Mouse (Mus musculus) ES-E14 (cell line): ENCODE measurements at regions not wholly inside any gene's neighbourhood (a gene's known extent, or its start where the extent isn't known, plus 50 kb on each side); places are given as distances from the start of the nearest gene placed in this dataset.

Source experiments
- DNase-seq: peaks from one replicate; pipeline ENCODE4 v3.0.0-alpha.2; 2013; ENCODE audit warnings: low read depth, low spot score
- H3K27ac ChIP-seq: 2 replicates; pipeline ENCODE4 v1.5.1; 2012; ENCODE audit warnings: low read depth, mild to moderate bottlenecking, low read length, moderate library complexity, mixed read lengths; ENCODE audit not compliant: poor library complexity, insufficient read depth, severe bottlenecking
- H3K36me3 ChIP-seq: 2 replicates; pipeline ENCODE4 v1.6.1; 2012; ENCODE audit warnings: mild to moderate bottlenecking, low read length, moderate library complexity, mixed read lengths; ENCODE audit not compliant: control insufficient read depth, poor library complexity, insufficient read depth, severe bottlenecking
- H3K4me1 ChIP-seq, 2 experiments: fragments of 150-350 bp in 1 of 2; sonication (generic) in 1 of 2; 2 replicates each; pipeline ENCODE4 v1.6.1; 2012; ENCODE audit warnings: low read length in 2 of 2, mild to moderate bottlenecking in 1 of 2, mixed read lengths in 1 of 2; ENCODE audit not compliant: control insufficient read depth in 2 of 2, insufficient read depth in 2 of 2, poor library complexity in 1 of 2
- H3K4me3 ChIP-seq, 2 experiments: fragments of 150-350 bp in 1 of 2; sonication (generic) in 1 of 2; 2 replicates each; pipeline ENCODE4 v1.5.1; 2012; ENCODE audit warnings: low read length in 2 of 2, low read depth in 1 of 2, mild to moderate bottlenecking in 1 of 2, mixed read lengths in 1 of 2; ENCODE audit not compliant: insufficient read depth in 1 of 2, poor library complexity in 1 of 2, severe bottlenecking in 1 of 2
- H3K9ac ChIP-seq: 2 replicates; pipeline ENCODE4 v1.6.1; 2012; ENCODE audit warnings: low read depth, mild to moderate bottlenecking, low read length, mixed read lengths; ENCODE audit not compliant: poor library complexity, insufficient read depth, severe bottlenecking
- H3K9me3 ChIP-seq: fragments of 150-350 bp; sonication (generic); 2 replicates; pipeline ENCODE4 v1.6.1; 2012; ENCODE audit warnings: low read depth, mild to moderate bottlenecking, low read length; ENCODE audit not compliant: control insufficient read depth, insufficient read depth
- CHD2 ChIP-seq: IDR thresholded peaks from 2 replicates; pipeline ENCODE4 v1.6.1; 2014; ENCODE audit warnings: mild to moderate bottlenecking, low read depth, low read length, inconsistent platforms
- HCFC1 ChIP-seq: IDR thresholded peaks from 2 replicates; pipeline ENCODE4 v1.6.1; 2012; ENCODE audit warnings: low read length, inconsistent platforms, borderline replicate concordance; ENCODE audit not compliant: insufficient read depth
- MAFK ChIP-seq: IDR thresholded peaks from 2 replicates; pipeline ENCODE4 v1.6.1; 2014; ENCODE audit warnings: mild to moderate bottlenecking, low read depth, low read length, inconsistent platforms; ENCODE audit not compliant: insufficient read depth
- ZC3H11A ChIP-seq: IDR thresholded peaks from 2 replicates; pipeline ENCODE4 v1.6.1; 2012; ENCODE audit warnings: low read depth, mild to moderate bottlenecking, inconsistent platforms, low read length, borderline replicate concordance
- ZNF384 ChIP-seq: IDR thresholded peaks from 2 replicates; pipeline ENCODE4 v1.6.1; 2012; ENCODE audit warnings: low read depth, low read length, inconsistent platforms
- in situ Hi-C, 2 experiments: fragments of 600-800 bp; cut with MboI; formaldehyde crosslinking; loops; one replicate each; pipeline ENCODE4 v1.15.1; 2025; ENCODE audit warnings: low sequenced_read_pairs in 2 of 2, inconsistent platforms in 1 of 2; ENCODE audit not compliant: unreplicated experiment in 2 of 2

DNA sequence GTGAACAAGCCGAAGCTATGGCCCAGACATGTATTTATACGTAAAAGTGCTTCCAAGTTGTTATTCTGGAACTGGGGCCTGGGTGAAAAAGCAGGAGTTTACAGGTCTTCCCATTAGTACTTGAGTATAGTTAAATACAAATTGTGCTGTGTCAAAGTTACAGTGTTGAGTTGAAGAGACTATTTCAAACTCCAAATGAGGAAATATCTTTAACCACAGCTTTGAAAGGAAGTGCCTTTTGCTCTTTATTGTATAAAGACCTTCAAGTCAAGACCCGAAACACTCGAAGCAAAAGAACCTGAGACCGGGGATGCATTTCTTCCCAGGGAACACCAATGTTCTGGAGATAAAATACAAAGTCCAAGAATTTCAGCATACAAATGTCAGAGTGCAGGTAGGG lies 144.8 kb downstream of the Cog6 start:
- Histone ChIP-seq H3K4me3 (no peak overlapping the region), H3K9me3 (no peaks in the 10 kb centered on the region), H3K36me3 (no peaks in the 10 kb centered on the region), H3K27ac (no peak overlapping the region), H3K4me1 (no peaks in the 10 kb centered on the region), H3K9ac (no peak overlapping the region)
- no peak for DNase-seq
- TF ChIP-seq MAFK (no peak), ZC3H11A (no peak), HCFC1 (no peak), CHD2 (no peak), ZNF384 (no peak)
- in situ Hi-C loops, result no loop called here

DNA sequence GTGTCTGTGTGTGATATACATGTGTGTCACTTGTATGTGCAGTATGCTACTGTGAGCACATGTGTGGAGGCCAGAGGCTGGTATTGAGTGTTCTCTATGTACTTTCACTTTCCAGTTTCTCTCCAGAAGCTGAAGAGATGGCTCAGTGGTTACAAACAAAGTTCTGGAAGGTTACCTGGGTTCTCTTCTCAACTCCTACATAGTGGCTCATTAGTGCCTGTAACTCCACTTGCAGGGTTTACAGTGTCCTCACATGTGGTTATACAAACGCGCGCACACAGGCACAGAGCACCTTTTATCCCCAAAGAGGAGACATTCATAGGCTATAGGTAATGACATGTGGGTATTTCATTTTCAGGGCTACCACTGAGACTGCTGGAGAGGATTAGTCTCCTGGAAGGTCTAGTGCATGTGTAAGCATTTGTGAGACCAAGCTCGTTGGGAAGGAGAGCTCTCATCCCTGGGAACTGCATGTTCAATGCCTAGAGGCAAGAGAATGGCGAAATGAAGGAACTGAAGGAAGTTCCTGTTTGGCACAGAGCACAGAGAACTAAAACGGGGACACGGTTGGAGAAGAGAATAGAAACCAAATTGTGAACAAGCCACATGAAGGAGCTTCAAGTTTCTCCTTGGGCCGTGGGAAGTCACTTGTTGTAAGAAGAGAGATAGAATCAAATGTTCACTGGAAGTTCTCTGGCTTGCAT lies 153.7 kb downstream of the Cog6 start:
- Histone ChIP-seq H3K36me3 (no peaks in the 10 kb centered on the region), H3K27ac (no peak overlapping the region), H3K4me1 (no peaks in the 10 kb centered on the region), H3K9ac (no peak overlapping the region), H3K4me3 (no peak overlapping the region), H3K9me3 (no peaks in the 10 kb centered on the region)
- no peak for DNase-seq
- no peak for TF ChIP-seq MAFK
- no peak for TF ChIP-seq HCFC1
- TF ChIP-seq CHD2, result no peak
- no peak for TF ChIP-seq ZNF384
- TF ChIP-seq ZC3H11A, result no peak
- in situ Hi-C loops, result no loop called here

DNA sequence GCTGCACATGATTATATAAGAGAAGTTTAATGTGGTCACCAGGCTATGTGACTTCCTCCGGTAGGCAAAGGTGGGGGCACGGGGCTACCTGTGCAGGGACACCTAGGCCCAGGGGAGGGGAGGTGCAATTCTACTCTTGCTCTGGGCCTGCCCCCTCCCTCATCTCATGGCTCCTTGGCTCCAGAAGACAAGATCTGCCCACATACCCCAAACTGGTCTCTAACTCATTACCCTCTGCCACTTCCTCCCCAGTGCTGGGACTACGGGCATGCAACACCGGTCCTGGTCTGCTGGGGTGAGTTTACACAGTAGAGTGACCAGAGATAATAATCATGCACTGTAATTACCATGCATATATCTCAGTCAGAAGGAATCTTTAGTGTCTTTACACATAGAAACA lies 155.0 kb downstream of the Cog6 start:
- Histone ChIP-seq H3K27ac (no peak overlapping the region), H3K4me1 (no peaks in the 10 kb centered on the region), H3K36me3 (no peaks in the 10 kb centered on the region), H3K4me3 (no peak overlapping the region), H3K9ac (no peak overlapping the region), H3K9me3 (no peaks in the 10 kb centered on the region)
- TF ChIP-seq HCFC1, result no peak
- no peak for TF ChIP-seq CHD2
- no peak for TF ChIP-seq ZC3H11A
- TF ChIP-seq ZNF384, result no peak
- TF ChIP-seq MAFK, result no peak
- in situ Hi-C loops, result no loop called here
- DNase-seq, result no peak

GRCm38 (mm10) chr3:52861538-52861937 lies 155.5 kb downstream of the Cog6 start:
- Histone ChIP-seq H3K9ac (no peak overlapping the region), H3K4me1 (no peaks in the 10 kb centered on the region), H3K36me3 (no peaks in the 10 kb centered on the region), H3K9me3 (no peaks in the 10 kb centered on the region), H3K27ac (no peak overlapping the region), H3K4me3 (no peak overlapping the region)
- no peak for TF ChIP-seq HCFC1
- TF ChIP-seq MAFK, result no peak
- TF ChIP-seq ZC3H11A, result no peak
- no peak for TF ChIP-seq ZNF384
- no peak for TF ChIP-seq CHD2
- in situ Hi-C loops, result no loop called here
- DNase-seq, result no peak
